Mouse (Mus musculus): Measurements from ENCODE around the gene Kif9. TPM values are rescaled to one million over a fixed set of nuclear protein-coding genes. Genes with fewer than 3 reads are reported as not detected.

The Kif9 gene
- total and polyA plus RNA-seq, 3 experiments = 0.54 to 0.72 TPM; not detected in 1

DNA sequence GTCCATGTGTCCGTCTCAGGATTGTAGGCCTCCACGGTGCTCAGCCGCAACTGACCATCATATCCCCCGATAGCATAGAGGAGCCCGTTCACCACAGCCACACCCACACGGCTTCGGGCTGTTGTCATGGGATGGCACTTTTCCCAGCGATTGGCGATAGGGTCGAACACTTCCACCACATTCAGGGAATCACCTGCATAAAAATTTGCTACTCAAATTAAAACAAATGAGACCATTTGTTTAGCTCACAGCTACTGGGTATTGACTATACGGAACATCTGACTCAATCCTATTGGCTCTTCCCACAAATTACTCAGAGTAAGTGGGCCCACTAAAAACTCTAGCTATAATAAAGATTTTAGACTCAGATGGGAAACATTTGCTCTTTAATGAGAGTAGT is 40.7 kb upstream of the Kif9 start:
- no peak overlapping the region for H3K4me3 ChIP-seq (ENCODE audit: control insufficient read depth in 1 of 2, insufficient read depth in 1 of 2, low read depth in 2 of 2, low read length in 2 of 2)

DNA sequence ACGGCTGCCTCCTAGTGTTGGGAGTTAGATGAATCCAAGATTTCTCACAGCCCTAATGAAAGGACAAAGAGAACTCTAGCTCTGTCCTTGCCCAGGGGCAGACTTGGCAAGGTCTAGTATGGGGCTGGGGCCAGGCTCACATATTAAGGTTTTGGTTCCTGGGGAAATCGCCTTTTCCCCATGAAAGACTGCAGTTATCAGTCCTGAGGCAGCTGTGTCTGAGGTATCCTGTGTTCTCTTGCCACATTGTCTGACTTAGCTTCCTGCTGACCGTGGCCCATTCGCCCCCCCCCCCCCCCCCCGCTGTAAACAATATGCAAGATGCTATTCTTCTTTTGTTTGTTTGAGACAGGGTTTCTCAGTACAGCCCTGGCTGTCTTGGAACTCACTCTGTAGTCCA is 36.7 kb upstream of the Kif9 start:
- Histone ChIP-seq H3K4me1 (ENCODE audit: control insufficient read depth in 1 of 2, insufficient read depth in 2 of 2, low read length in 2 of 2) (no peaks in the 10 kb centered on the region), H3K79me2 (ENCODE audit: control insufficient read depth, insufficient read depth, low read length, poor library complexity) (no peaks in the 10 kb centered on the region), H3K9ac (ENCODE audit: control insufficient read depth, low read depth, low read length, poor library complexity, severe bottlenecking) (no peak overlapping the region), H3K4me3 (ENCODE audit: control insufficient read depth in 1 of 2, insufficient read depth in 1 of 2, low read depth in 2 of 2, low read length in 2 of 2) (no peak overlapping the region), H3K36me3 (ENCODE audit: control insufficient read depth in 1 of 2, insufficient read depth in 2 of 2, low read length in 2 of 2) (no peaks in the 10 kb centered on the region), H3K27me3 (ENCODE audit: control insufficient read depth in 1 of 2, insufficient read depth in 2 of 2, low read length in 2 of 2) (no peaks in the 10 kb centered on the region), H3K9me3 (replicated peaks; ENCODE audit: insufficient read depth, low read length) (no peaks in the 10 kb centered on the region), H3K27ac (ENCODE audit: control insufficient read depth, low read depth, low read length) (no peak overlapping the region)
- TF ChIP-seq RAD21 (IDR thresholded peaks at IDR 0.05; ENCODE audit: low read depth, low read length) (no peak), MXI1 (IDR thresholded peaks at IDR 0.05; ENCODE audit: low read depth, low read length) (no peak), RCOR1 (IDR thresholded peaks at IDR 0.05; ENCODE audit: low read depth, low read length) (no peak), ZNF384 (IDR thresholded peaks at IDR 0.05; ENCODE audit: low read depth, low read length) (no peak), TBP (IDR thresholded peaks at IDR 0.05; ENCODE audit: low read depth, low read length) (no peak), E2F4 (IDR thresholded peaks at IDR 0.05; ENCODE audit: borderline replicate concordance, low read depth, low read length) (no peak), CHD2 (IDR thresholded peaks at IDR 0.05; ENCODE audit: low read length) (no peak), MAX (IDR thresholded peaks at IDR 0.05; ENCODE audit: low read length) (no peak), USF2 (IDR thresholded peaks at IDR 0.05; ENCODE audit: borderline replicate concordance in 1 of 2, insufficient read depth in 1 of 2, low read depth in 1 of 2, low read length in 2 of 2) (no peak), JUND (IDR thresholded peaks at IDR 0.05; ENCODE audit: low read depth, low read length) (no peak), MYB (IDR thresholded peaks at IDR 0.05; ENCODE audit: low read depth, low read length) (no peak), NRF1 (IDR thresholded peaks at IDR 0.05; ENCODE audit: insufficient read depth, low read depth, low read length, poor library complexity, severe bottlenecking) (no peak), POLR2A (IDR thresholded peaks at IDR 0.05; ENCODE audit: control insufficient read depth in 1 of 2, insufficient read depth in 1 of 2, low read depth in 1 of 2, low read length in 2 of 2, poor library complexity in 1 of 2) (no peak), ZMIZ1 (IDR thresholded peaks at IDR 0.05; ENCODE audit: low read depth, low read length) (no peak), MAZ (IDR thresholded peaks at IDR 0.05; ENCODE audit: low read depth, low read length) (no peak), SIN3A (IDR thresholded peaks at IDR 0.05; ENCODE audit: low read length) (no peak), MYC (IDR thresholded peaks at IDR 0.05; ENCODE audit: low read depth, low read length) (no peak)
- DNase-seq (ENCODE audit: low read depth, low spot score) = no peak

More for the DNA sequence above, 40.7 kb upstream of the Kif9 start:
- TF ChIP-seq NELFE (IDR thresholded peaks at IDR 0.05; ENCODE audit: low read depth, low read length) = no peak
- H3K9ac ChIP-seq (ENCODE audit: control insufficient read depth, low read depth, low read length, poor library complexity, severe bottlenecking) = no peak overlapping the region
- H3K79me2 ChIP-seq (ENCODE audit: control insufficient read depth, insufficient read depth, low read length, poor library complexity) = no peaks in the 10 kb centered on the region
- no peak for DNase-seq (ENCODE audit: low read depth, low spot score)
- H3K9me3 ChIP-seq (replicated peaks; ENCODE audit: insufficient read depth, low read length) = no peaks in the 10 kb centered on the region
- H3K4me1 ChIP-seq (ENCODE audit: control insufficient read depth in 1 of 2, insufficient read depth in 2 of 2, low read length in 2 of 2) = no peaks in the 10 kb centered on the region
- no peak overlapping the region for H3K27ac ChIP-seq (ENCODE audit: control insufficient read depth, low read depth, low read length)
- H3K27me3 ChIP-seq (ENCODE audit: control insufficient read depth in 1 of 2, insufficient read depth in 2 of 2, low read length in 2 of 2) = no peaks in the 10 kb centered on the region
- H3K36me3 ChIP-seq (ENCODE audit: control insufficient read depth in 1 of 2, insufficient read depth in 2 of 2, low read length in 2 of 2) = no peaks in the 10 kb centered on the region; a peak in 1 of 4 replicates
